Mouse (Mus musculus): ENCODE measurements at regions not wholly inside any gene's neighbourhood (a gene's known extent, or its start where the extent isn't known, plus 50 kb on each side); places are given as distances from the start of the nearest gene placed in this dataset.

DNA sequence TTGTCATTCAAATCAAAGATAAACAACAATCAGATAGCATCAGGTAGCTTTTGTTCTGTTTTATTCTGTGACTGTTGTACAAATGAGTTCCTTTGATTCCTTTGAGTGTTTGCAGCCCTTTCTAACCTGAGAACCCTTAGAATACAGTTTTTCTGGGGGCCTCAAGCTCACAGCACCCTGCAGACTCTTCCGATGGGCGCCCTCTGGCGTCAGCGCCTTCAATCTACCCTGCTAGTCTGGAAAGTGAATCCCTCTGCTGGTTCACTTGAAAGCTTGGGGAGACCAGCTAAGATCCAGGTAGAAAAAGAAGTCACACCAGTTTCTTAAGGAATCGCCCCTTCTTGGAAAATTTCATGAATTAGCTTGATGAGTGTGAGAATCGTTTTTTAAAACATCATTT lies 253.8 kb upstream of the Nt5e start:
- no peak for ATAC-seq (replicated peaks; ENCODE audit: insufficient number of reproducible peaks, insufficient read depth, low FRiP score, low read depth)
- Histone ChIP-seq H3K27me3 (peaks cover 27% of the 10 kb centered on the region), H3K4me3 (no peak overlapping the region), H3K9ac (no peak overlapping the region), H3K4me2 (no peak overlapping the region), H3K9me3 (replicated peaks) (no peaks in the 10 kb centered on the region), H3K36me3 (no peaks in the 10 kb centered on the region), H3K27ac (no peak overlapping the region), H3K4me1 (replicated peaks) (no peaks in the 10 kb centered on the region)
- 9% methylated on average over 6 of the region's 6 CpGs for WGBS

DNA sequence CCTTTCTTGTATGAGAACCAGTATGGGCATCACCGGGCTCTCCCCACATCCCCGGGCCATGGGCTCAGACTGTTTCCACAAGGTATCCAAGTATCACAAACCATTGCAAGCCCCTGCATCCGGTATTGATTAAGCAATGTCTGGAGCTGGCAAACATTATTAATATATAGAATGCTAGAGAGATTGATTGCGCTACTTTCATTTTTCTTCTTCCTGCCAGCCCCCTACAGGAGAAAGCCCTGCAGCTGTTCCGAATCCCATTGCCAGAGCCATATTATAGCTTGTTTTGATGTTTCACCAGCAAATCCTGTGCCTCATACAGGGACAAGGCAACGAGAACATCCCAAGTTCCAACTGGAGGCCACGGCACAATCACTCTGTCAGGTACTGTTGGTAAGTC lies 253.4 kb upstream of the Nt5e start:
- no peak overlapping the region for H3K27ac ChIP-seq
- H3K9me3 ChIP-seq (replicated peaks), result no peaks in the 10 kb centered on the region
- no peaks in the 10 kb centered on the region for H3K4me1 ChIP-seq (replicated peaks)
- no peak overlapping the region for H3K4me3 ChIP-seq
- no peak overlapping the region for H3K9ac ChIP-seq
- H3K4me2 ChIP-seq, result no peak overlapping the region
- no peak for ATAC-seq (replicated peaks; ENCODE audit: insufficient number of reproducible peaks, insufficient read depth, low FRiP score, low read depth)
- no peaks in the 10 kb centered on the region for H3K36me3 ChIP-seq
- 78% methylated on average over 7 of the region's 7 CpGs for WGBS
- H3K27me3 ChIP-seq, result peaks cover 24% of the 10 kb centered on the region

DNA sequence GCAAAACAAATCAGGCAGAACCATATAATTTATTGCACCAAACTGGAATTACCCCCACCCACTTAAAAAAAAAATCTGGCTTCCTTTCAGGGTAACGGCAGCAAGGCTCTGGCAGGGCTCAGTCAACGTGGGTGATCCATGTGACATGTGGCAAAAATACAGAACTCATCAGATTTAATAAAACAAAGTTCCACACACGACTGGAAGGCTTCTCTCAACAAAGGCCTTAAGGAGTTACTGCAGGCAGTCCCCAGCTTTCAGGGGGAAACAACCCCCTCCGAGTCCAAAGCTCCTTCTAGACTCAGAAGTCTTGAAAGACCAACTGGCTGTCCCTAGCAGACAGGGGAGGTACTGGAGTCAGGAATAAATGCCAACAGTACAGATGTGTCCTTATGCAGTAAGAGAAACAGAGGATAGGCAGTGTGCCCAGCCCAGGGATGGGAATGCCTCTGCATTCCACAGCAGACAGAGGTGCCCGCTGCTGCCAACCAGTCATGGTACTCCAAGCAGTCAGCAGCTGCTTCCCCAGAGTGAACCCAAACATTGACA lies 244.0 kb upstream of the Nt5e start:
- 0 out of 2 replicates have a peak, but pooled peaks have one; percentile 27 for ATAC-seq (replicated peaks; ENCODE audit: insufficient number of reproducible peaks, insufficient read depth, low FRiP score, low read depth)
- no peak overlapping the region for H3K27ac ChIP-seq

DNA sequence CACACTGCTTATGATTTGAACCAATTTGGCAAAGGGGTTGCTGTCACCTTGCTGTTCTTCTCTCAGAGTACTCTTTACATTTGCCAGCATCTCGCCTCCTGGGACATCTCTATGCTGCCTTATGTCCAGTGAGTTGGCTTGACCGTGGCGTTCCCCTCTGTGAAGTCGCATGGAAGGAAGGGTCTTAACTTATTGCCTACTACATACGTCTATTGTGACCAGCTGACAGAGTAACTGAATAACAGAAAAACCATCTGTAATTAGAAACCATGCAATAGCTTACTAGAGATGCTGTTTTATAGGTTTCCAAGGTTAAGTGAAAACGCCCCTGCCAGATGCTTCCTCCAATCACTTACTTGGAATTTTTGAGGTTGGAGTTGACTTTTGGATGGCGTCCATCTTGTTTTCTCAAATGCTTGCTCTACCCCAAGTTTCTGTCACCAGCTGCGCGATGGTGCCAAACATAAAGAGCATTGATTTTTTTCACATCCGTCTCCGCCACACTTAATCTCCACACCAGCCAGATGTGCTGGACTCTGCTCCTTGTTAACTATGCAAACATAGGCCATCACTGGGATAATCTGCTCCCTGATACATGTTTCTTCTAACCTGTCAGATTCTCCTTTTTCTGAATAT lies 241.7 kb upstream of the Nt5e start:
- no peak for ATAC-seq (replicated peaks; ENCODE audit: insufficient number of reproducible peaks, insufficient read depth, low FRiP score, low read depth)
- H3K9me3 ChIP-seq (replicated peaks), result no peaks in the 10 kb centered on the region
- H3K27ac ChIP-seq, result no peak overlapping the region
- H3K9ac ChIP-seq, result no peak overlapping the region
- no peak overlapping the region for H3K4me2 ChIP-seq
- no peaks in the 10 kb centered on the region for H3K4me1 ChIP-seq (replicated peaks)
- peaks cover 12% of the 10 kb centered on the region for H3K27me3 ChIP-seq
- H3K36me3 ChIP-seq, result no peaks in the 10 kb centered on the region
- whole genome bisulfite sequencing, result 76% methylated on average over 11 of the region's 11 CpGs
- no peak overlapping the region for H3K4me3 ChIP-seq

More for the DNA sequence above, 244.0 kb upstream of the Nt5e start:
- Histone ChIP-seq H3K4me2 (no peak overlapping the region), H3K27me3 (peaks cover 12% of the 10 kb centered on the region), H3K9me3 (replicated peaks) (no peaks in the 10 kb centered on the region), H3K4me3 (no peak overlapping the region), H3K4me1 (replicated peaks) (no peaks in the 10 kb centered on the region), H3K9ac (no peak overlapping the region), H3K36me3 (no peaks in the 10 kb centered on the region)
- WGBS, result 48% methylated on average over 5 of the region's 5 CpGs

DNA sequence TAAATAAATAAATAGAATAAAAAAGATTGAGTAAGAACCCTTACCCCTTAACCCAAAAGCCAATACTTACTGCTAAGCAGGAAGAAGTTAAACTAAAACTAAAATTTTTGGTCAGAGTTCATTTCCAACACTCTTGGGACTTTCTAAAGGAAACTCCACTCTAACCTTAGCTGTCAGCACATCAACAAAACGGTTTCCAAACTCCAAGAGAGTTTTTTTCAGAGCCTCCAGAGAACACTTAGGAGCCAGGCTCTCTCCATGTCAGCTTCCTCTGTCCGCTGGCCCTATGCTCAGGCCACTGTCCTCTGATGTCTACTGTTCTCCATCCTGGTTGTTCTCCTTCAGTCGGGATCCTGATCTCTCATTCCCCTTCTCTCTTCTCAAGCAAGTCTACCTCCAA lies 241.1 kb upstream of the Nt5e start:
- no peak; the same call in 1 of the 2 replicates for ATAC-seq (replicated peaks; ENCODE audit: insufficient number of reproducible peaks, insufficient read depth, low FRiP score, low read depth)

DNA sequence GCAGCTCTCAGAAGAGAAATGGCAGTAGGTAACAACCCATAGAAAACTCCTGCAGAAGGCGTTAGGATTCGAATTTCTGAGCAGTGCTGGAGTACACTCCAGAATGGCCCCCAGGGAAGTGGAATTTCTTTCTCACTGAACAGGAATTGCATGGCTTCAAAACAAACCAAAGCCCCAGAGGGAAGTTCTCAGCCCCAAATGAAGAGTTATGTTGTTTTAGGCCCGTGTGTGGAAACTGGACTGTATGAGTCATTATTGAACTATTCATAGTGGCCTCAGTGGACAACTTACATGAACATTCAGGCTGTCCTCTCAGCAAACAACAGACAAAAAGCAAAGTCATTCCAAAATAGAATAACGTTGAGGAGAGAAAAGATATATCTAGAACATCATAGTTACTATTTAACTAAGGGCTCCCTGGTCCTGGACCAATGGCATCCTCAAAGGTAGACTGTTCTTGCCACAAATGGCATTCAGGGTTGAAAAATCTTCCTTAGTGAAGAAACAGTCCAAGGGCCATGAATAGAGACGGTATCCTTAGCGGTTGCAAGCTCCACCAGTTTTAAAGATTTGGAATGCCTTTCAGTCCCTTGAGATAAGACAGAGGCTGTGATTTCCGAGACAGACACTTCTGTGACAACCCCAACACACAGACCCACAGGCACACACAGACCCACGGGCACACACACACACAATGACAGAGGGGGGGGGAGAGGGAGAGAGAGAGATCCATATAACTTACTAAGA lies 235.0 kb upstream of the Nt5e start:
- Histone ChIP-seq H3K27me3 (0 out of 2 replicates have a peak, but pooled peaks cover 2% of the 10 kb centered on the region), H3K27ac (peak overlapping the region; percentile 49), H3K4me2 (no peak overlapping the region), H3K4me1 (replicated peaks) (no peaks in the 10 kb centered on the region), H3K4me3 (no peak overlapping the region), H3K9me3 (replicated peaks) (no peaks in the 10 kb centered on the region), H3K9ac (no peak overlapping the region), H3K36me3 (no peaks in the 10 kb centered on the region)
- WGBS, result 29% methylated on average over 8 of the region's 8 CpGs
- peak; percentile 43; the same call in 1 of the 2 replicates for ATAC-seq (replicated peaks; ENCODE audit: insufficient number of reproducible peaks, insufficient read depth, low FRiP score, low read depth)

More for the DNA sequence above, 241.1 kb upstream of the Nt5e start:
- 41% methylated on average over 3 of the region's 3 CpGs for WGBS
- no peaks in the 10 kb centered on the region for H3K36me3 ChIP-seq
- no peak overlapping the region for H3K27ac ChIP-seq
- no peak overlapping the region for H3K4me3 ChIP-seq
- H3K4me2 ChIP-seq, result no peak overlapping the region
- no peak overlapping the region for H3K9ac ChIP-seq
- peaks cover 7% of the 10 kb centered on the region for H3K27me3 ChIP-seq
- H3K4me1 ChIP-seq (replicated peaks), result no peaks in the 10 kb centered on the region
- no peaks in the 10 kb centered on the region for H3K9me3 ChIP-seq (replicated peaks)

DNA sequence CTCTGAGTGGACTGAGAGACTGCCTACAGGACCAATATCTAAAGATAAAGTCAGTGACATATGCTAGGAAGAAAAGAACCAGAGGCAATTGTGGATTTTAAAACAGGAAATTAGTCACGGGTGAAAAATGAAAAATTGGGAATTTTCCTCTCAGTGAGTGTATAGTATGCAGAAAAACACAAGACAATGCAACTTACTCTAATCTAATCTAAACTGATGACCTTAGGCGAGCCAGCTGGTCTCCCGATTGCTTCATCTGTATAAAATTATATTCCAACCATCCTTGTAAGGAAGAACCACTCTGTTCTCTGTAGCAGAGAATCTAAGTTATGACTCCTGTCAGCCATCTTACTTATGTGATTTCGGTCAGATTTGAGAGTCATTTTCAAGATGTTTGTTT lies 234.4 kb upstream of the Nt5e start:
- no peak overlapping the region for H3K4me2 ChIP-seq
- no peak overlapping the region for H3K9ac ChIP-seq
- H3K27ac ChIP-seq, result peak overlapping the region; percentile 49; the same call in 1 of the 2 replicates
- H3K27me3 ChIP-seq, result 0 out of 2 replicates have a peak, but pooled peaks cover 2% of the 10 kb centered on the region
- H3K9me3 ChIP-seq (replicated peaks), result no peaks in the 10 kb centered on the region
- no peak overlapping the region for H3K4me3 ChIP-seq
- 50% methylated on average over 4 of the region's 4 CpGs for WGBS
- no peak for ATAC-seq (replicated peaks; ENCODE audit: insufficient number of reproducible peaks, insufficient read depth, low FRiP score, low read depth)
- H3K36me3 ChIP-seq, result no peaks in the 10 kb centered on the region
- no peaks in the 10 kb centered on the region for H3K4me1 ChIP-seq (replicated peaks)

DNA sequence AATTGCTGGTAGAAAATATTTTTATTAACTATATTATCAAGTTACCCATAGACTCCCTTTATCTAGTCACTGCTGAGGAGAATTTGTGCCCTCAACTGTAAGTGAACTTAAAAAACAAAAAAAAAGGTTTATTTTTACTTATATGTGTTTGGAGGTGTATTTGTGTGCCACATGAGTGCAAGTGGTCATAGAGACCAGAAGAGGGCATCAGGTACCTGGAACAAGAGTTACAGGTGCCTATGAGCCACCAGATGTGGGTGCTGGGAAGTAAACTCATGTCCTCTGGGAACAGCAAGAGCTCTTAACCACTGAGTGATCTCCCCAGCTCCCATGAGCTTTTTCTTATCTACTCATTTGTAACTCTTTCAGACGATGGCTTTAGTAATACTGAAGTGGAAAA lies 213.9 kb upstream of the Nt5e start:
- H3K27me3 ChIP-seq, result no peaks in the 10 kb centered on the region
- no peak for ATAC-seq (replicated peaks; ENCODE audit: insufficient number of reproducible peaks, insufficient read depth, low FRiP score, low read depth)
- H3K9ac ChIP-seq, result no peak overlapping the region
- H3K4me3 ChIP-seq, result no peak overlapping the region
- no peaks in the 10 kb centered on the region for H3K36me3 ChIP-seq
- no peaks in the 10 kb centered on the region for H3K4me1 ChIP-seq (replicated peaks)
- no peaks in the 10 kb centered on the region for H3K9me3 ChIP-seq (replicated peaks)
- H3K4me2 ChIP-seq, result no peak overlapping the region
- no peak overlapping the region for H3K27ac ChIP-seq
- 52% methylated on average over 1 of the region's 1 CpGs for WGBS

DNA sequence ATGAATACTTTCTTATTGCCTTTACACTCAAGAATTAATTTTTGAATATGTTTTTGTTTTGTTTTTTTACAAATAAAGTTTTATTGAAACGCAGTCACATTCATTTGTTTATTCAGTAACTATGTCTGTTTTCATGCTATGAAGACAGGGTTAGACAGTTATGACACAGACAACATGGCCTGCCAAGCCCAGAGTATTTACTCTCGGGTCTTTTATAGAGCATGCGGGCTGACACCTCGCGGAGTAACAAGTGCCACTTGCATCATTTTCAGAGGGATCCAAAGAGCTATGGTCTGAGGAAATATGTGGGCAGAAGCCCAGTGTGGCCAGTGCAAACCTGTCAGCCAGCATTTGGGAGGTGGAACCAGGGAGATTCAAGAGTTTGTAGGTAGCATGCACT lies 206.5 kb upstream of the Nt5e start:
- no peak for ATAC-seq (replicated peaks; ENCODE audit: insufficient number of reproducible peaks, insufficient read depth, low FRiP score, low read depth)
- no peaks in the 10 kb centered on the region for H3K9me3 ChIP-seq (replicated peaks)
- WGBS, result 86% methylated on average over 5 of the region's 5 CpGs

DNA sequence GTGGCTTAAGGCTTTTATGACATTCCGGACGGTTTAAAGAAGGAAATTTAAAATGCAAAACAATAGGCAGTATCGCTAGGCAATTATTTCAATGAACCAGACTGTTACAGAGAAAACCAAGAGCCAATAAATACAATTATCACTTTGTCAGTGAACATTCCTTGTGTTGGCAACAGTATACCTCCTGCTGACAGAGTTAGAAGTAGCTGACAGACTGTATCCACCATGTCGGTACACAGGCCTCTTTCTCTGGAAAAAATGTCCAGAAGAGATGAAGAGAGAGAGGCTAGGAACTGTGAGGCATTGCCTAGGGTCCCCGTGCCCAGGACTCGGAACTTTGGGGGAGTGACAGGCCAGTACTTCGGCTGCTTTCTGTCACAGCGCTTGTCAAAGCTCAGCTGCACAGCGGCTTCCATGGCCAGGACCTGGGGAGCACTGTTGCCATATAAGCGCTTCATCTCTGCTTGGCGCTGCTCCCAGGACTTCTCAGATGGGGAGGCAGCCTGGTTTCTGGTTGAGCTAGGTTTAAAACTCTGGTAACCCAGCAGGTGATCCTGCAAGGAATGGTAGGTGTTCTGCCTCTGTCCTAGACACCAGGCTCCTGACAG lies 205.9 kb upstream of the Nt5e start:
- Histone ChIP-seq H3K36me3 (no peaks in the 10 kb centered on the region), H3K9ac (no peak overlapping the region), H3K4me2 (no peak overlapping the region), H3K27me3 (no peaks in the 10 kb centered on the region), H3K4me3 (no peak overlapping the region), H3K27ac (no peak overlapping the region), H3K4me1 (replicated peaks) (no peaks in the 10 kb centered on the region), H3K9me3 (replicated peaks) (no peaks in the 10 kb centered on the region)
- 68% methylated on average over 11 of the region's 11 CpGs for WGBS
- no peak for ATAC-seq (replicated peaks; ENCODE audit: insufficient number of reproducible peaks, insufficient read depth, low FRiP score, low read depth)

More for the DNA sequence above, 206.5 kb upstream of the Nt5e start:
- H3K27ac ChIP-seq, result no peak overlapping the region
- H3K4me1 ChIP-seq (replicated peaks), result no peaks in the 10 kb centered on the region
- no peak overlapping the region for H3K9ac ChIP-seq
- no peaks in the 10 kb centered on the region for H3K27me3 ChIP-seq
- H3K4me3 ChIP-seq, result no peak overlapping the region
- no peak overlapping the region for H3K4me2 ChIP-seq
- H3K36me3 ChIP-seq, result no peaks in the 10 kb centered on the region

DNA sequence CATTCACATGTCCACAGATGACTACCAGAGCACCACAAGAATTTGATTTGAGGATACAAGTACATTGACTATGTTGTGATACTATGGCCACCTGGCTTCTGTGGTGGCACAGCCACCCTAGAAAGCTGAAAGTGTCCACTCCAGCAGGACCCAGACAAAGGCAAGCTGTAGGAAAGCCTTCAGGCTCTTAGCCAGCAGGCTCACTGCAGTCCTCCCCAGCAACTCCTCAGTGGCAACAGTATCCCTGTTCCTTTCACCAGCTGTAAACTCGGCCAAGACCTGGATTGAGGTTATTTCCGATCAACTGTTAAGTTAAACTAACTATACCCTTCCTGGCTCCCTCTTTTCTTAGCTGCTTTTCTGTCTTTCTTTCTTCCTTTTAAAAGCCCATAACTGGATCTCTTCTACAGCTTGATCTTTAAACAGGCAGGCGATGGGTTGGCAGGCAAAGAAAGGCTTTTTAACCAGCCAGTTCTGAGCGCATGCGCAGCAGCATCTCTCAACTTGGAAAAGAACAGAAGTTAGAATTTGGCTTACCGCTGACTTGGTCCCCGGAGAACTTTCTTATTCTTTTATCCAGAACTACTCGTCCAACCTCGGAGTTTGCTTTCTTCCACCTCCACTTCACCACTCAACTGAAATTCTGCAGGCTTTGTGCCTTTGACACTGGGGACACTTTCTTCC lies 202.5 kb upstream of the Nt5e start:
- H3K27ac ChIP-seq, result 0 out of 2 replicates have a peak overlapping the region, but pooled peaks have one; percentile 11
- ATAC-seq (replicated peaks; ENCODE audit: insufficient number of reproducible peaks, insufficient read depth, low FRiP score, low read depth), result no peak

More for the DNA sequence above, 202.5 kb upstream of the Nt5e start:
- H3K9ac ChIP-seq, result no peak overlapping the region
- H3K4me3 ChIP-seq, result no peak overlapping the region
- H3K9me3 ChIP-seq (replicated peaks), result no peaks in the 10 kb centered on the region
- no peak overlapping the region for H3K4me2 ChIP-seq
- H3K27me3 ChIP-seq, result no peaks in the 10 kb centered on the region
- WGBS, result 74% methylated on average over 9 of the region's 9 CpGs
- H3K4me1 ChIP-seq (replicated peaks), result no peaks in the 10 kb centered on the region
- no peaks in the 10 kb centered on the region for H3K36me3 ChIP-seq

Measured in heart, embryonic 15.5 days (tissue).